Mouse (Mus musculus) central nervous system, embryonic 11.5 days (tissue): Measurements from ENCODE around the gene Ccdc167. TPM values are rescaled to one million over a fixed set of nuclear protein-coding genes. Genes with fewer than 3 reads are reported as not detected.

Experiments used
- polyA plus RNA-seq: library from polyadenylated mRNA; depleted of rRNA; stranded (reverse); fragments of >200 nt; gene quantifications from 2 replicates; pipeline ENCODE4 v1.2.3, GENCODE M21; 2012; rRNA removed

Gene Ccdc167
- polyA plus RNA-seq, result 20.0 and 21.8 TPM in 2 replicates

GRCm38 (mm10) chr17:29716732-29717445 is at the start of gene Ccdc167:
Gene Ccdc167 (minus strand): TSS chr17:29717044.

DNA sequence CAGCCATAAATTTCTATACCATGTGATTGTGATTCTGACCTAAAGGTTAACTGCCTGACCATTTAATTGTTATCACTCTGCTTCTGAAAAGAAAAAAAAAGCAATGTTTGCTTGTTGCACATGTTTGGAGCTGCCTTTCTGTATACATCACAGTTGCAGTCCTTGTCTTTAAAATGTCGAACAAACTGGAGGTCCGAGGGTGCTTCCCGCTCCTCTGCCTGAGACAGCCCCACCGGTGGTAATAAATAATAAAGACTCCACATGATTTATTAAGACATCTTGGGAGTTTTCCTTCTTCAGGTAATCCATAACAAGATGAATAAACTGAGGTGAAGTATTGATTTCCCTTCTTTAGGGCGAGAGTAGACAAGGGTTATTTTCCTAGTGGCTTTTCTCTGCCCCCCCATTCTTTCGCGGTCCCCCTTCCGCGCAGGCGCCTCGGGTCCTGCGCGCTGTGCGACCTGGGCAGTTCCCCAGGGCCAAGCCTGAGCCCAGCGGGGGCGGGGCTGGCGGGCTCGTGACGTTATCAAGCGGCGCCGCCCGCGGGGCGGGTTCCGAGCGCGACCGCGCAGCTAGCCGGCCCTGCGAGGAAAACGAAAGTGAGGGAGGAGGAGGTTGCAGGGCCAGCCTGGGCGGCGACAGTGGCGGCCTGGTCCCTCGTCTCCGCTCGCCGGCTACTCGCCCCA is 56.6 kb downstream of the Ccdc167 start, which contains the start of gene Cmtr1:
TSS of gene Cmtr1 (plus strand) at position 520 of the 686 bp plus-strand sequence.

Other genes starting within 250 kb of the Ccdc167 start
- 25.9 and 26.0 TPM in 2 replicates for gene Pim1, start 226.3 kb downstream of the Ccdc167 start, polyA plus RNA-seq
- not detected in 2 replicates for gene Gm17657, start 167.4 kb downstream of the Ccdc167 start, polyA plus RNA-seq
- gene Tbc1d22b, start 167.3 kb downstream of the Ccdc167 start, polyA plus RNA-seq, result 20.3 and 24.7 TPM in 2 replicates
- 0.11 and 0.17 TPM in 2 replicates for gene Tmem217, start 164.7 kb downstream of the Ccdc167 start, polyA plus RNA-seq
- 79.5 and 126 TPM in 2 replicates for gene Rnf8, start 102.3 kb downstream of the Ccdc167 start, polyA plus RNA-seq
- 3.2 and 3.5 TPM in 2 replicates for gene Gm28043, start 102.2 kb downstream of the Ccdc167 start, polyA plus RNA-seq
- gene Cmtr1, start 56.4 kb downstream of the Ccdc167 start, polyA plus RNA-seq, result 60.2 and 113 TPM in 2 replicates